Mouse (Mus musculus): ENCODE data around the gene Olfr1512. TPM values are rescaled to one million over a fixed set of nuclear protein-coding genes. Genes with fewer than 3 reads are reported as not detected.

Olfr1512 gene
- total RNA-seq, 2 experiments from 2014 or later = not detected

Other genes starting within 250 kb of the Olfr1512 start
- 10 to 100 TPM; 21.7 to 25.5 TPM for gene Supt16, start 181.8 kb downstream of the Olfr1512 start, total RNA-seq (2021)
- gene Chd8, start 121.4 kb downstream of the Olfr1512 start, total RNA-seq (2021) = 10 to 100 TPM; 38.6 to 43.2 TPM
- gene Tox4, start 100.0 kb downstream of the Olfr1512 start, total RNA-seq (2021) = 10 to 100 TPM; 35.7 to 38.8 TPM
- 1 to 10 TPM; 4.1 to 7.2 TPM for gene Rab2b, start 99.6 kb downstream of the Olfr1512 start, total RNA-seq (2021)
- 10 to 100 TPM; 16.5 to 18.1 TPM for gene Mettl3, start 74.0 kb downstream of the Olfr1512 start, total RNA-seq (2021)
- gene Sall2, start 50.4 kb downstream of the Olfr1512 start, total RNA-seq (2021) = 1 to 10 TPM; 2.0 to 2.4 TPM
- gene Olfr1513, start 22.8 kb downstream of the Olfr1512 start, total RNA-seq (2021) = not detected
- gene Olfr1511, start 18.2 kb upstream of the Olfr1512 start, total RNA-seq (2021) = not detected
- gene Olfr1510, start 35.2 kb upstream of the Olfr1512 start, total RNA-seq (2021) = not detected
- gene Olfr1509, start 63.8 kb upstream of the Olfr1512 start, total RNA-seq (2021) = not detected
- not detected for gene Olfr1508, start 88.3 kb upstream of the Olfr1512 start, total RNA-seq (2021)
- gene Olfr1507, start 116.6 kb upstream of the Olfr1512 start, total RNA-seq (2021) = not detected